ENCODE assay signal across 11 mouse cellular contexts in genomic region chr7:19007026-19007977, GRCm38 (mm10). TPM values are rescaled to one million over a fixed set of nuclear protein-coding genes. Genes with fewer than 3 reads are reported as not detected.
DNase-seq lines count a peak whose midpoint lies in the region; ATAC-seq and TF ChIP-seq lines count a peak whose summit lies in the region.
"Had no signal": no experiment of that assay in that cellular context is flagged by ENCODE, and none has a peak within 500 bp of the region (broad histone marks: within the 10 kb centered on the region; RNA-seq: fewer than 3 reads in every experiment).

No protein-coding gene starts in this region.

- H3K4me3 ChIP-seq in forebrain, embryonic 11.5 days (ENCODE audit: low read depth, low read length), result no peak overlapping the region
- H3K4me3 ChIP-seq in forebrain, postnatal 0 days (ENCODE audit: low read depth, low read length), result no peak overlapping the region
- no peak overlapping the region for H3K4me3 ChIP-seq in midbrain, embryonic 14.5 days (replicated peaks; ENCODE audit: low read depth, low read length)
- H3K4me3 ChIP-seq in midbrain, embryonic 11.5 days (ENCODE audit: low read depth, low read length), result no peak overlapping the region

- no peak for DNase-seq in forebrain, embryonic 11.5 days (ENCODE audit: low spot score)
- DNase-seq in forebrain, postnatal 0 days, result no peak
- no peak for DNase-seq in midbrain, embryonic 14.5 days
- DNase-seq in midbrain, embryonic 11.5 days (ENCODE audit: low spot score, missing footprints), result no peak
- DNase-seq in liver, result peak; percentile 65
- DNase-seq in yolk sac, embryonic 10.5 days (ENCODE audit: low spot score), result peak; percentile 89
- no peak for DNase-seq in gastrocnemius, postnatal 14 days
- no peak for DNase-seq in lung, postnatal 36 days

- H3K4me2 ChIP-seq in forebrain, embryonic 11.5 days (ENCODE audit: low read depth, low read length, severe bottlenecking), result 0 out of 2 replicates have a peak overlapping the region, but pooled peaks have one; percentile 21
- no peak overlapping the region for H3K4me2 ChIP-seq in forebrain, postnatal 0 days (ENCODE audit: low read depth)
- H3K4me2 ChIP-seq in midbrain, embryonic 14.5 days (ENCODE audit: low read length), result no peak overlapping the region
- H3K4me2 ChIP-seq in midbrain, embryonic 11.5 days, result no peak overlapping the region

- no peak overlapping the region for H3K9ac ChIP-seq in forebrain, embryonic 11.5 days (ENCODE audit: low read length)
- no peak overlapping the region for H3K9ac ChIP-seq in forebrain, postnatal 0 days
- H3K9ac ChIP-seq in midbrain, embryonic 14.5 days (replicated peaks; ENCODE audit: low read length), result 0 out of 2 replicates have a peak overlapping the region, but pooled peaks have one; percentile 9
- H3K9ac ChIP-seq in midbrain, embryonic 11.5 days (ENCODE audit: low read length), result no peak overlapping the region

- no peak for TF ChIP-seq CTCF in forebrain, postnatal 0 days (IDR thresholded peaks at IDR 0.05; ENCODE audit: low read depth)

- no peak for ATAC-seq in forebrain, embryonic 11.5 days (replicated peaks; ENCODE audit: low FRiP score)
- no peak for ATAC-seq in forebrain, postnatal 0 days
- ATAC-seq in midbrain, embryonic 14.5 days (ENCODE audit: low FRiP score, low TSS enrichment), result no peak
- ATAC-seq in midbrain, embryonic 11.5 days (ENCODE audit: low FRiP score), result no peak

- intact Hi-C loops in gastrocnemius, postnatal 14 days (cut with DNase I; ENCODE audit: low total_unique reads), result no loop called here

- peaks cover 23% of the 10 kb centered on the region for H3K4me1 ChIP-seq in forebrain, embryonic 11.5 days (replicated peaks; ENCODE audit: control insufficient read depth, insufficient read depth, low read length)
- peaks cover 20% of the 10 kb centered on the region for H3K4me1 ChIP-seq in forebrain, postnatal 0 days (ENCODE audit: insufficient read depth)
- peaks cover 31% of the 10 kb centered on the region for H3K4me1 ChIP-seq in midbrain, embryonic 14.5 days (ENCODE audit: control insufficient read depth, insufficient read depth, low read length)
- peaks cover 29% of the 10 kb centered on the region for H3K4me1 ChIP-seq in midbrain, embryonic 11.5 days (ENCODE audit: control insufficient read depth, insufficient read depth, low read length)

- H3K36me3 ChIP-seq in forebrain, embryonic 11.5 days (ENCODE audit: control insufficient read depth, insufficient read depth, low read length), result peaks cover 5% of the 10 kb centered on the region; the same call in 1 of the 2 replicates
- H3K36me3 ChIP-seq in forebrain, postnatal 0 days (ENCODE audit: insufficient read depth), result peaks cover 17% of the 10 kb centered on the region
- H3K36me3 ChIP-seq in midbrain, embryonic 14.5 days (ENCODE audit: control insufficient read depth, insufficient read depth, low read length), result peaks cover 28% of the 10 kb centered on the region
- H3K36me3 ChIP-seq in midbrain, embryonic 11.5 days (ENCODE audit: control insufficient read depth, insufficient read depth, low read length), result peaks cover 10% of the 10 kb centered on the region; the same call in 1 of the 2 replicates

- no peaks in the 10 kb centered on the region for H3K9me3 ChIP-seq in forebrain, embryonic 11.5 days (ENCODE audit: control insufficient read depth, low read length)
- no peaks in the 10 kb centered on the region for H3K9me3 ChIP-seq in forebrain, postnatal 0 days (ENCODE audit: low read length)
- H3K9me3 ChIP-seq in midbrain, embryonic 14.5 days (ENCODE audit: control insufficient read depth, low read length), result no peaks in the 10 kb centered on the region
- H3K9me3 ChIP-seq in midbrain, embryonic 11.5 days (ENCODE audit: control insufficient read depth, low read length), result no peaks in the 10 kb centered on the region

- no peak overlapping the region for H3K27ac ChIP-seq in forebrain, embryonic 11.5 days (ENCODE audit: low read depth, low read length)
- no peak overlapping the region for H3K27ac ChIP-seq in forebrain, postnatal 0 days (ENCODE audit: low read depth, low read length)
- no peak overlapping the region for H3K27ac ChIP-seq in midbrain, embryonic 14.5 days (replicated peaks; ENCODE audit: low read depth, low read length)
- H3K27ac ChIP-seq in midbrain, embryonic 11.5 days (ENCODE audit: low read depth, low read length), result no peak overlapping the region

- H3K27me3 ChIP-seq in forebrain, embryonic 11.5 days (ENCODE audit: control insufficient read depth, insufficient read depth, low read length), result no peaks in the 10 kb centered on the region
- H3K27me3 ChIP-seq in forebrain, postnatal 0 days (ENCODE audit: insufficient read depth, low read length), result no peaks in the 10 kb centered on the region
- H3K27me3 ChIP-seq in midbrain, embryonic 14.5 days (ENCODE audit: control insufficient read depth, insufficient read depth, low read length), result no peaks in the 10 kb centered on the region
- no peaks in the 10 kb centered on the region for H3K27me3 ChIP-seq in midbrain, embryonic 11.5 days (ENCODE audit: control insufficient read depth, insufficient read depth, low read length)

- 85% methylated on average over 13 of the region's 13 CpGs for WGBS in forebrain, embryonic 11.5 days
- 80% methylated on average over 13 of the region's 13 CpGs for WGBS in forebrain, postnatal 0 days
- 86% methylated on average over 13 of the region's 13 CpGs for WGBS in midbrain, embryonic 14.5 days
- WGBS in midbrain, embryonic 11.5 days, result 87% methylated on average over 13 of the region's 13 CpGs

RNA-seq across cellular contexts. Expression of gene Irf2bp1, which starts 3.5 kb away (rescaled TPM):
- polyA plus RNA-seq in forebrain, embryonic 11.5 days (2014; fragmentation: Nextera tagmentation; extraction: Ambion mirVana), result 31.6 and 39.4 TPM in 2 replicates
- total RNA-seq in forebrain, postnatal 0 days (2014; rRNA removed), result 101 and 129 TPM in 2 replicates
- 27.0 and 27.2 TPM in 2 replicates for polyA plus RNA-seq in forebrain, postnatal 0 days (2015; fragmentation: Nextera tagmentation; extraction: Ambion mirVana)
- 30.8 and 34.2 TPM in 2 replicates for polyA plus RNA-seq in midbrain, embryonic 14.5 days (2014; fragmentation: Nextera tagmentation; extraction: Ambion mirVana)
- polyA plus RNA-seq in midbrain, embryonic 11.5 days (2014; fragmentation: Nextera tagmentation; extraction: Ambion mirVana), result 24.1 and 26.5 TPM in 2 replicates
- total RNA-seq in gastrocnemius, postnatal 14 days (2021), result 10 to 100 TPM; 14.9 to 18.6 TPM

RNA-seq across cellular contexts. Expression of gene Foxa3, which starts 16.0 kb away (rescaled TPM):
- polyA plus RNA-seq in forebrain, embryonic 11.5 days (2014; fragmentation: Nextera tagmentation; extraction: Ambion mirVana), result not detected in 2 replicates
- not detected in 2 replicates for total RNA-seq in forebrain, postnatal 0 days (2014; rRNA removed)
- polyA plus RNA-seq in forebrain, postnatal 0 days (2015; fragmentation: Nextera tagmentation; extraction: Ambion mirVana), result not detected in 2 replicates
- polyA plus RNA-seq in midbrain, embryonic 14.5 days (2014; fragmentation: Nextera tagmentation; extraction: Ambion mirVana), result not detected in 2 replicates
- polyA plus RNA-seq in midbrain, embryonic 11.5 days (2014; fragmentation: Nextera tagmentation; extraction: Ambion mirVana), result not detected in 2 replicates
- total RNA-seq in gastrocnemius, postnatal 14 days (2021), result not detected
- total RNA-seq: left cerebral cortex, adult 18-20 months; monocyte, adult 5-6 weeks had no signal
- polyA plus RNA-seq: heart, postnatal 0 days had no signal

RNA-seq across cellular contexts. Expression of gene Mypop, which starts 16.3 kb away (rescaled TPM):
- 4.6 and 4.7 TPM in 2 replicates for polyA plus RNA-seq in forebrain, embryonic 11.5 days (2014; fragmentation: Nextera tagmentation; extraction: Ambion mirVana)
- 12.3 and 13.9 TPM in 2 replicates for total RNA-seq in forebrain, postnatal 0 days (2014; rRNA removed)
- polyA plus RNA-seq in forebrain, postnatal 0 days (2015; fragmentation: Nextera tagmentation; extraction: Ambion mirVana), result 3.8 and 4.3 TPM in 2 replicates
- 4.2 and 4.8 TPM in 2 replicates for polyA plus RNA-seq in midbrain, embryonic 14.5 days (2014; fragmentation: Nextera tagmentation; extraction: Ambion mirVana)
- polyA plus RNA-seq in midbrain, embryonic 11.5 days (2014; fragmentation: Nextera tagmentation; extraction: Ambion mirVana), result 3.7 and 4.0 TPM in 2 replicates
- 1 to 10 TPM; 2.2 to 3.7 TPM for total RNA-seq in gastrocnemius, postnatal 14 days (2021)
- total RNA-seq: monocyte, adult 5-6 weeks had no signal

RNA-seq across cellular contexts. Expression of gene Sympk, which starts 16.9 kb away (rescaled TPM):
- polyA plus RNA-seq in forebrain, embryonic 11.5 days (2014; fragmentation: Nextera tagmentation; extraction: Ambion mirVana), result 31.0 and 39.7 TPM in 2 replicates
- 70.3 and 73.8 TPM in 2 replicates for total RNA-seq in forebrain, postnatal 0 days (2014; rRNA removed)
- polyA plus RNA-seq in forebrain, postnatal 0 days (2015; fragmentation: Nextera tagmentation; extraction: Ambion mirVana), result 16.6 and 20.0 TPM in 2 replicates
- polyA plus RNA-seq in midbrain, embryonic 14.5 days (2014; fragmentation: Nextera tagmentation; extraction: Ambion mirVana), result 18.1 and 28.1 TPM in 2 replicates
- 30.9 and 33.3 TPM in 2 replicates for polyA plus RNA-seq in midbrain, embryonic 11.5 days (2014; fragmentation: Nextera tagmentation; extraction: Ambion mirVana)
- total RNA-seq in gastrocnemius, postnatal 14 days (2021), result 10 to 100 TPM; 38.2 to 41.1 TPM

RNA-seq across cellular contexts. Expression of gene Nanos2, which starts 20.1 kb away (rescaled TPM):
- not detected in 2 replicates for polyA plus RNA-seq in forebrain, embryonic 11.5 days (2014; fragmentation: Nextera tagmentation; extraction: Ambion mirVana)
- 1.5 and 2.0 TPM in 2 replicates for total RNA-seq in forebrain, postnatal 0 days (2014; rRNA removed)
- polyA plus RNA-seq in forebrain, postnatal 0 days (2015; fragmentation: Nextera tagmentation; extraction: Ambion mirVana), result 0.49 and 0.76 TPM in 2 replicates
- 0.58 and 0.86 TPM in 2 replicates for polyA plus RNA-seq in midbrain, embryonic 14.5 days (2014; fragmentation: Nextera tagmentation; extraction: Ambion mirVana)
- 0.10 TPM in 2 replicates for polyA plus RNA-seq in midbrain, embryonic 11.5 days (2014; fragmentation: Nextera tagmentation; extraction: Ambion mirVana)
- total RNA-seq in gastrocnemius, postnatal 14 days (2021), result not detected
- total RNA-seq: monocyte, adult 5-6 weeks had no signal
- polyA plus RNA-seq: heart, postnatal 0 days had no signal

Comparison
In these comparisons a context has a peak if more than half of its experiments do, and no peak if none do; other contexts are left out.
1. DNase-seq: peak in liver (single experiment) and yolk sac, embryonic 10.5 days (single experiment); none in forebrain, embryonic 11.5 days (single experiment), forebrain, postnatal 0 days (single experiment), midbrain, embryonic 14.5 days (single experiment), midbrain, embryonic 11.5 days (single experiment), gastrocnemius, postnatal 14 days (single experiment) and lung, postnatal 36 days (single experiment).